Mouse (Mus musculus) liver, embryonic 15.5 days (tissue): Measurements from ENCODE around the gene Ston2. TPM values are rescaled to one million over a fixed set of nuclear protein-coding genes. Genes with fewer than 3 reads are reported as not detected.

ENCODE experiments used
- ATAC-seq: fragments of 200-750 bp; cut with Nextera tagmentation; 2 replicates; pipeline ENCODE4 v1.8.0; 2017; ENCODE audit warnings: moderate number of reproducible peaks, mild to moderate bottlenecking, moderate library complexity; ENCODE audit not compliant: insufficient read depth
- H3K27ac ChIP-seq: fragments of 300-500 bp; sonication (generic); replicated peaks from 2 replicates; pipeline ENCODE4 v1.5.1; 2015; ENCODE audit warnings: mild to moderate bottlenecking, inconsistent platforms
- H3K27me3 ChIP-seq: fragments of 300-500 bp; sonication (generic); 2 replicates; pipeline ENCODE4 v1.6.1; 2015; ENCODE audit warnings: mild to moderate bottlenecking, inconsistent platforms
- H3K36me3 ChIP-seq: fragments of 300-500 bp; sonication (generic); replicated peaks from 2 replicates; pipeline ENCODE4 v1.6.1; 2015; ENCODE audit warnings: moderate library complexity, mild to moderate bottlenecking, inconsistent platforms
- H3K4me1 ChIP-seq: fragments of 300-500 bp; sonication (generic); replicated peaks from 2 replicates; pipeline ENCODE4 v1.6.1; 2015; ENCODE audit warnings: inconsistent platforms
- H3K4me2 ChIP-seq: fragments of 300-500 bp; sonication (generic); 2 replicates; pipeline ENCODE4 v1.6.1; 2015; ENCODE audit warnings: moderate library complexity, mild to moderate bottlenecking, inconsistent platforms
- H3K4me3 ChIP-seq: fragments of 300-500 bp; sonication (generic); replicated peaks from 2 replicates; pipeline ENCODE4 v1.5.1; 2015; ENCODE audit warnings: mild to moderate bottlenecking, inconsistent platforms
- H3K9ac ChIP-seq: fragments of 300-500 bp; sonication (generic); 2 replicates; pipeline ENCODE4 v1.6.1; 2015; ENCODE audit warnings: moderate library complexity, mild to moderate bottlenecking, inconsistent platforms
- H3K9me3 ChIP-seq: fragments of 300-500 bp; sonication (generic); replicated peaks from 2 replicates; pipeline ENCODE4 v1.6.1; 2016; ENCODE audit warnings: inconsistent platforms
- WGBS: fragments of 180-500 bp; shearing (Covaris S2); methylation state at CpG from one replicate; pipeline ENCODE4 v1.1.7; 2015; ENCODE audit warnings: mixed read lengths; ENCODE audit not compliant: insufficient replicate concordance; 5-methylcytosine and 5-hydroxymethylcytosine counted together
- polyA plus RNA-seq: library from polyadenylated mRNA; unstranded; fragments of >200 nt; fragmentation: Nextera tagmentation; extraction: Ambion mirVana; gene quantifications from 2 replicates; pipeline ENCODE4 v1.2.1, GENCODE M21; 2015

Ston2 gene
- polyA plus RNA-seq, 1 experiment from 2014 or later = 13.6 TPM

GRCm38 (mm10) chr12:91766338-91767107, 21.7 kb downstream of the Ston2 start:
- peak overlapping the region; percentile 42; the same call in 1 of the 2 replicates for H3K27ac ChIP-seq
- ATAC-seq = peak; percentile 53

GRCm38 (mm10) chr12:91765504-91765903, 22.7 kb downstream of the Ston2 start:
- Histone ChIP-seq H3K27me3 (peaks cover 15% of the 10 kb centered on the region), H3K4me1 (peaks cover 49% of the 10 kb centered on the region), H3K36me3 (no peaks in the 10 kb centered on the region), H3K9ac (no peak overlapping the region), H3K27ac (peak overlapping the region; percentile 42; the same call in 1 of the 2 replicates), H3K4me2 (peak overlapping the region; percentile 50), H3K4me3 (no peak overlapping the region; the same call in 1 of the 2 replicates), H3K9me3 (no peaks in the 10 kb centered on the region)
- ATAC-seq = 0 out of 2 replicates have a peak, but pooled peaks have one; percentile 3
- 12% methylated on average over 13 of the region's 13 CpGs for WGBS

More at GRCm38 (mm10) chr12:91766338-91767107, 21.7 kb downstream of the Ston2 start:
- H3K4me2 ChIP-seq = peak overlapping the region; percentile 50
- H3K36me3 ChIP-seq = no peaks in the 10 kb centered on the region
- WGBS = 26% methylated on average over 14 of the region's 14 CpGs
- H3K27me3 ChIP-seq = peaks cover 15% of the 10 kb centered on the region
- no peak overlapping the region for H3K9ac ChIP-seq
- H3K9me3 ChIP-seq = no peaks in the 10 kb centered on the region
- peak overlapping the region; percentile 33 for H3K4me3 ChIP-seq
- H3K4me1 ChIP-seq = peaks cover 46% of the 10 kb centered on the region

DNA sequence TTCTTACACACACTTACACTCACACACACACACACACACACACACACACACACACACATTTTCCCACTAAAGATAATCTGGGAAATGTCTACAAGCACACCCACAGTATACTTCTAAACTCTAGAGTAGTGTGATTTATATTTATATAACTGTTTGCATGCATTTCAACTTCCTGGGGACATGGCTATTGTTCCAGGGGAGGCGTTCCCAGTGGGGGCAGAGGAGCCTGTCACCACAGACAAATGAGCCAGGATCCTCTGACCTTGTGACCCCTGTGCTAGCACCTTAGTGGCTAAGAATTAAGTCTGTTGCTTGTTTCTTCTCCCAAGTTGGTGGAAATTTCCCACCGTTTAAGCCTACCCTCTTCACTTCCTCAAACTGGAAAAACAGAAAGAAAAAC, 23.1 kb downstream of the Ston2 start:
- WGBS = 8% methylated on average over 2 of the region's 2 CpGs
- no peaks in the 10 kb centered on the region for H3K9me3 ChIP-seq
- peaks cover 49% of the 10 kb centered on the region for H3K4me1 ChIP-seq
- ATAC-seq = no peak
- peaks cover 15% of the 10 kb centered on the region for H3K27me3 ChIP-seq
- peak overlapping the region; percentile 50; the same call in 1 of the 2 replicates for H3K4me2 ChIP-seq
- no peak overlapping the region for H3K4me3 ChIP-seq
- no peaks in the 10 kb centered on the region for H3K36me3 ChIP-seq
- no peak overlapping the region for H3K9ac ChIP-seq
- no peak overlapping the region for H3K27ac ChIP-seq

- H3K4me2 ChIP-seq = no peak overlapping the region
- no peak overlapping the region for H3K4me3 ChIP-seq
- H3K27ac ChIP-seq = no peak overlapping the region
- no peak for ATAC-seq
- no peaks in the 10 kb centered on the region for H3K9me3 ChIP-seq
- 30% methylated on average over 2 of the region's 2 CpGs for WGBS
- peaks cover 15% of the 10 kb centered on the region for H3K27me3 ChIP-seq
- H3K4me1 ChIP-seq = peaks cover 49% of the 10 kb centered on the region
- H3K36me3 ChIP-seq = no peaks in the 10 kb centered on the region
- no peak overlapping the region for H3K9ac ChIP-seq
Measured at GRCm38 (mm10) chr12:91764471-91764870, 23.7 kb downstream of the Ston2 start.

DNA sequence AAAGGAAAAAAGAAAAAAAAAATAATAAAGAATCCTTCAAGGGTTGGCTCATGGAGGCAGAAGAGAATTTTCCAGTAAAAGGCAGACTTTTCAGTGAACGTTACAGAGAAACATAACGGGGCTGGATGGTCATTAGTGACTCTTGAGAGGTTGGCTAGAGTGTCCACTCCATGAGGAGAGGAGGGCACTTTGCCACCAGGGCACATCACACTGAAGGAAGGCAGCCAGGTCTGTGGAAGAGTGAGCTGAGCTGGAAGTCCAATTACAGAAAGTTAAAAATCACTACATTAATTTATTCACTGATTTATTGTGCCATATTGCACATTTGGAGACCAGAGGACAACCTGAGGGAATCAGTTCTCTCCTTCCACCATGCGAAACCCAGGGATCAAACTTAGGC, 28.4 kb downstream of the Ston2 start:
- no peak overlapping the region for H3K27ac ChIP-seq
- peaks cover 63% of the 10 kb centered on the region for H3K4me1 ChIP-seq
- no peaks in the 10 kb centered on the region for H3K9me3 ChIP-seq
- H3K4me3 ChIP-seq = no peak overlapping the region
- H3K9ac ChIP-seq = no peak overlapping the region
- ATAC-seq = no peak
- peaks cover 4% of the 10 kb centered on the region for H3K27me3 ChIP-seq
- H3K36me3 ChIP-seq = no peaks in the 10 kb centered on the region
- no peak overlapping the region for H3K4me2 ChIP-seq
- WGBS = 77% methylated on average over 3 of the region's 3 CpGs

- Histone ChIP-seq H3K9ac (no peak overlapping the region), H3K4me2 (peak overlapping the region; percentile 45), H3K9me3 (no peaks in the 10 kb centered on the region), H3K4me1 (peaks cover 50% of the 10 kb centered on the region), H3K4me3 (no peak overlapping the region; the same call in 1 of the 2 replicates), H3K27ac (peak overlapping the region; percentile 74), H3K27me3 (no peaks in the 10 kb centered on the region), H3K36me3 (no peaks in the 10 kb centered on the region)
- WGBS = 21% methylated on average over 13 of the region's 13 CpGs
- ATAC-seq = peak; percentile 83
Measured at GRCm38 (mm10) chr12:91757854-91758562, 30.2 kb downstream of the Ston2 start.

GRCm38 (mm10) chr12:91756562-91757166, 31.5 kb downstream of the Ston2 start:
- H3K4me1 ChIP-seq = peaks cover 51% of the 10 kb centered on the region
- H3K9ac ChIP-seq = no peak overlapping the region
- H3K27ac ChIP-seq = no peak overlapping the region
- no peaks in the 10 kb centered on the region for H3K36me3 ChIP-seq
- WGBS = 6% methylated on average over 5 of the region's 5 CpGs
- H3K4me2 ChIP-seq = peak overlapping the region; percentile 1
- H3K4me3 ChIP-seq = no peak overlapping the region
- no peaks in the 10 kb centered on the region for H3K9me3 ChIP-seq
- H3K27me3 ChIP-seq = no peaks in the 10 kb centered on the region
- ATAC-seq = peak; percentile 11; the same call in 1 of the 2 replicates

- Histone ChIP-seq H3K27me3 (no peaks in the 10 kb centered on the region), H3K9me3 (no peaks in the 10 kb centered on the region), H3K4me1 (peaks cover 53% of the 10 kb centered on the region), H3K27ac (no peak overlapping the region), H3K9ac (no peak overlapping the region), H3K4me3 (no peak overlapping the region), H3K4me2 (no peak overlapping the region), H3K36me3 (no peaks in the 10 kb centered on the region)
- no peak for ATAC-seq
- 75% methylated on average over 6 of the region's 6 CpGs for WGBS
Measured at GRCm38 (mm10) chr12:91754606-91755005, 33.6 kb downstream of the Ston2 start.

GRCm38 (mm10) chr12:91752711-91753110, 35.5 kb downstream of the Ston2 start:
- H3K9ac ChIP-seq = no peak overlapping the region
- H3K36me3 ChIP-seq = no peaks in the 10 kb centered on the region
- no peaks in the 10 kb centered on the region for H3K9me3 ChIP-seq
- H3K4me2 ChIP-seq = no peak overlapping the region
- H3K27ac ChIP-seq = no peak overlapping the region
- peaks cover 54% of the 10 kb centered on the region for H3K4me1 ChIP-seq
- no peaks in the 10 kb centered on the region for H3K27me3 ChIP-seq
- no peak for ATAC-seq
- WGBS = 62% methylated on average over 5 of the region's 5 CpGs
- H3K4me3 ChIP-seq = no peak overlapping the region

DNA sequence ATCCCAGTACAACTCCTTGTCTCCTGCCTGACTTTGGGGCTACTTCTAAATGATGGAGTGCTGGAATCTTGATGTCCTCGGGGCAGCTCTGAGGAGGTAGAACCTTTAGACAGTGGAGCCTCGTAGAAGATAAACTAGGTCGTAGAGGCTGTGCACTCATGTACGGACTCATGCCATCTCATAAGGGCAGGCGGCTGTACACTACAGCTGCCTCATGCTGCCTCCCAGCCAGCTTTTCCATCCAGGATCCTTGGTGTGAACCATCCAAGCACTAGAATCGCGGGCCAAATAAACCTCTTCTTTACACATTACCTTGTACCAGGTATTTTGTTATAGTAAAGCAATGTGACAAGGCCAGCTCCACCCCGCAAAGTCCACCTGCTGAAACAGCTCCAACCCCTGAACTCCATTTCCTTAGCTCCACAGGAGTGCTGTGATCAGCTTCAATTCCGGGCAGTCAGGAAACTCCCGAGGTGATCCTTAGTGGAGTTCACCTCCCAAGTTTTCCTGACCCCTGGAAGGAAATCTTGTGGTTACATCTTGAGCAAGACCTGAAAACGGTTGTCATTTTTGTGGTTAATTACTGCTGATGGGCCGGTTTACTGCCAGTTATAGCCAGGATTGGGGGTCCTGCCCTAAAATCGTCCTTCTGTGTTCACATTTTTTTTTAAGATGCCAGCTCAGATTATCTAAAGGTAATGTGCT, 36.1 kb downstream of the Ston2 start:
- Histone ChIP-seq H3K27me3 (no peaks in the 10 kb centered on the region), H3K4me1 (peaks cover 54% of the 10 kb centered on the region), H3K27ac (no peak overlapping the region), H3K4me3 (no peak overlapping the region), H3K9me3 (no peaks in the 10 kb centered on the region), H3K36me3 (no peaks in the 10 kb centered on the region), H3K9ac (no peak overlapping the region), H3K4me2 (no peak overlapping the region)
- WGBS = 55% methylated on average over 13 of the region's 13 CpGs
- ATAC-seq = no peak
